Comparison of ENCODE assay signal across 7 mouse cellular contexts in genomic region chr7:19005417-19006121, GRCm38 (mm10). TPM values are rescaled to one million over a fixed set of nuclear protein-coding genes. Genes with fewer than 3 reads are reported as not detected.
DNase-seq lines count a peak whose midpoint lies in the region; ATAC-seq and TF ChIP-seq lines count a peak whose summit lies in the region.

No protein-coding gene starts in this region.

- no peaks in the 10 kb centered on the region for H3K27me3 ChIP-seq in lung, embryonic 15.5 days
- no peaks in the 10 kb centered on the region for H3K27me3 ChIP-seq in forebrain, embryonic 13.5 days
- no peaks in the 10 kb centered on the region for H3K27me3 ChIP-seq in limb, embryonic 14.5 days (ENCODE audit: control insufficient read depth, insufficient read depth, low read length)
- no peaks in the 10 kb centered on the region for H3K27me3 ChIP-seq in stomach, embryonic 15.5 days (replicated peaks)

- peak overlapping the region; percentile 94 for H3K4me2 ChIP-seq in lung, embryonic 15.5 days
- peak overlapping the region; percentile 100 for H3K4me2 ChIP-seq in forebrain, embryonic 13.5 days
- peak overlapping the region; percentile 97 for H3K4me2 ChIP-seq in limb, embryonic 14.5 days (replicated peaks; ENCODE audit: low read depth, low read length, severe bottlenecking)
- H3K4me2 ChIP-seq in stomach, embryonic 15.5 days: peak overlapping the region; percentile 95

- H3K36me3 ChIP-seq in lung, embryonic 15.5 days: peaks cover 23% of the 10 kb centered on the region
- peaks cover 35% of the 10 kb centered on the region for H3K36me3 ChIP-seq in forebrain, embryonic 13.5 days (ENCODE audit: poor library complexity, severe bottlenecking)
- H3K36me3 ChIP-seq in limb, embryonic 14.5 days (ENCODE audit: control insufficient read depth, insufficient read depth, low read length): peaks cover 38% of the 10 kb centered on the region
- H3K36me3 ChIP-seq in stomach, embryonic 15.5 days: peaks cover 15% of the 10 kb centered on the region

- 63% methylated on average over 34 of the region's 34 CpGs for WGBS in lung, embryonic 15.5 days
- 83% methylated on average over 30 of the region's 34 CpGs for WGBS in forebrain, embryonic 13.5 days
- WGBS in limb, embryonic 14.5 days: 83% methylated on average over 34 of the region's 34 CpGs
- 67% methylated on average over 34 of the region's 34 CpGs for WGBS in stomach, embryonic 15.5 days

- DNase-seq in lung, postnatal 25 days (ENCODE audit: low spot score): no peak
- DNase-seq in limb, embryonic 14.5 days (ENCODE audit: low spot score): no peak
- no peak for DNase-seq in layer of hippocampus, postnatal 10 days (ENCODE audit: low spot score in 2 of 2)
- DNase-seq in thymus, postnatal 4 days: no peak

- peak overlapping the region; percentile 91 for H3K4me3 ChIP-seq in lung, embryonic 15.5 days
- peak overlapping the region; percentile 73 for H3K4me3 ChIP-seq in forebrain, embryonic 13.5 days
- peak overlapping the region; percentile 92 for H3K4me3 ChIP-seq in limb, embryonic 14.5 days (replicated peaks; ENCODE audit: low read length)
- H3K4me3 ChIP-seq in stomach, embryonic 15.5 days (replicated peaks): peak overlapping the region; percentile 86

- H3K9me3 ChIP-seq in lung, embryonic 15.5 days: no peaks in the 10 kb centered on the region
- H3K9me3 ChIP-seq in forebrain, embryonic 13.5 days (replicated peaks): no peaks in the 10 kb centered on the region
- no peaks in the 10 kb centered on the region for H3K9me3 ChIP-seq in limb, embryonic 14.5 days (ENCODE audit: control insufficient read depth, low read length)
- no peaks in the 10 kb centered on the region for H3K9me3 ChIP-seq in stomach, embryonic 15.5 days

- no peak for TF ChIP-seq POLR2A in limb, embryonic 14.5 days (IDR thresholded peaks at IDR 0.05; ENCODE audit: borderline replicate concordance, extremely low read depth, insufficient read depth, insufficient read length)

- H3K4me1 ChIP-seq in lung, embryonic 15.5 days: peaks cover 64% of the 10 kb centered on the region
- H3K4me1 ChIP-seq in forebrain, embryonic 13.5 days: peaks cover 42% of the 10 kb centered on the region
- peaks cover 34% of the 10 kb centered on the region for H3K4me1 ChIP-seq in limb, embryonic 14.5 days (ENCODE audit: control insufficient read depth, insufficient read depth, low read length)
- peaks cover 62% of the 10 kb centered on the region for H3K4me1 ChIP-seq in stomach, embryonic 15.5 days

- no peak for ATAC-seq in lung, embryonic 15.5 days (ENCODE audit: borderline replicate concordance, extremely low read depth, low FRiP score, low TSS enrichment)
- no peak for ATAC-seq in forebrain, embryonic 13.5 days
- ATAC-seq in limb, embryonic 14.5 days (ENCODE audit: low FRiP score, low read depth): no peak
- no peak for ATAC-seq in stomach, embryonic 15.5 days (ENCODE audit: insufficient read depth, low FRiP score, low read depth)

- peak overlapping the region; percentile 93 for H3K9ac ChIP-seq in lung, embryonic 15.5 days
- peak overlapping the region; percentile 88 for H3K9ac ChIP-seq in forebrain, embryonic 13.5 days
- H3K9ac ChIP-seq in limb, embryonic 14.5 days (ENCODE audit: low read depth, low read length, severe bottlenecking): 0 out of 2 replicates have a peak overlapping the region, but pooled peaks have one; percentile 88
- peak overlapping the region; percentile 84; the same call in 1 of the 2 replicates for H3K9ac ChIP-seq in stomach, embryonic 15.5 days

- no peak overlapping the region for H3K27ac ChIP-seq in lung, embryonic 15.5 days
- no peak overlapping the region for H3K27ac ChIP-seq in forebrain, embryonic 13.5 days
- H3K27ac ChIP-seq in limb, embryonic 14.5 days (replicated peaks; ENCODE audit: low read depth, low read length): no peak overlapping the region
- H3K27ac ChIP-seq in stomach, embryonic 15.5 days: no peak overlapping the region

RNA-seq across cellular contexts. Expression of gene Irf2bp1, which starts 1.7 kb away (rescaled TPM):
- 23.5 and 25.2 TPM in 2 replicates for polyA plus RNA-seq in lung, embryonic 15.5 days (2015; fragmentation: Nextera tagmentation; extraction: Ambion mirVana)
- 22.1 and 23.3 TPM in 2 replicates for polyA plus RNA-seq in forebrain, embryonic 13.5 days (2015; fragmentation: Nextera tagmentation; extraction: Ambion mirVana)
- 36.1 and 46.8 TPM in 2 replicates for polyA plus RNA-seq in limb, embryonic 14.5 days (2012; rRNA removed)
- 34.2 and 37.3 TPM in 2 replicates for polyA plus RNA-seq in limb, embryonic 14.5 days (2014; fragmentation: Nextera tagmentation; extraction: Ambion mirVana)
- 23.5 and 28.0 TPM in 2 replicates for polyA plus RNA-seq in stomach, embryonic 15.5 days (2015; fragmentation: Nextera tagmentation; extraction: Ambion mirVana)
- 10 to 100 TPM; 45.5 to 49.7 TPM for total RNA-seq in layer of hippocampus, postnatal 10 days (2021)

RNA-seq across cellular contexts. Expression of gene Mypop, which starts 14.5 kb away (rescaled TPM):
- polyA plus RNA-seq in lung, embryonic 15.5 days (2015; fragmentation: Nextera tagmentation; extraction: Ambion mirVana): 3.0 and 3.6 TPM in 2 replicates
- polyA plus RNA-seq in forebrain, embryonic 13.5 days (2015; fragmentation: Nextera tagmentation; extraction: Ambion mirVana): 2.8 TPM in 2 replicates
- 13.6 and 19.3 TPM in 2 replicates for polyA plus RNA-seq in limb, embryonic 14.5 days (2012; rRNA removed)
- 5.3 and 5.7 TPM in 2 replicates for polyA plus RNA-seq in limb, embryonic 14.5 days (2014; fragmentation: Nextera tagmentation; extraction: Ambion mirVana)
- 2.8 and 3.7 TPM in 2 replicates for polyA plus RNA-seq in stomach, embryonic 15.5 days (2015; fragmentation: Nextera tagmentation; extraction: Ambion mirVana)
- 10 to 100 TPM; 28.0 to 29.1 TPM for total RNA-seq in layer of hippocampus, postnatal 10 days (2021)

RNA-seq across cellular contexts. Expression of gene Foxa3, which starts 17.8 kb away (rescaled TPM):
- polyA plus RNA-seq in lung, embryonic 15.5 days (2015; fragmentation: Nextera tagmentation; extraction: Ambion mirVana): 2.2 and 2.4 TPM in 2 replicates
- not detected in 2 replicates for polyA plus RNA-seq in forebrain, embryonic 13.5 days (2015; fragmentation: Nextera tagmentation; extraction: Ambion mirVana)
- polyA plus RNA-seq in limb, embryonic 14.5 days (2012; rRNA removed): 5.3 and 6.7 TPM in 2 replicates
- 3.1 and 3.2 TPM in 2 replicates for polyA plus RNA-seq in limb, embryonic 14.5 days (2014; fragmentation: Nextera tagmentation; extraction: Ambion mirVana)
- polyA plus RNA-seq in stomach, embryonic 15.5 days (2015; fragmentation: Nextera tagmentation; extraction: Ambion mirVana): 30.2 and 32.7 TPM in 2 replicates
- total RNA-seq in layer of hippocampus, postnatal 10 days (2021): not detected

RNA-seq across cellular contexts. Expression of gene Nanos2, which starts 18.4 kb away (rescaled TPM):
- polyA plus RNA-seq in lung, embryonic 15.5 days (2015; fragmentation: Nextera tagmentation; extraction: Ambion mirVana): not detected in 2 replicates
- 0.68 and 0.69 TPM in 2 replicates for polyA plus RNA-seq in forebrain, embryonic 13.5 days (2015; fragmentation: Nextera tagmentation; extraction: Ambion mirVana)
- polyA plus RNA-seq in limb, embryonic 14.5 days (2012; rRNA removed): 0.06 TPM in 1 of 2 replicates, not detected in the other
- polyA plus RNA-seq in limb, embryonic 14.5 days (2014; fragmentation: Nextera tagmentation; extraction: Ambion mirVana): not detected in 2 replicates
- not detected in 2 replicates for polyA plus RNA-seq in stomach, embryonic 15.5 days (2015; fragmentation: Nextera tagmentation; extraction: Ambion mirVana)
- 1 to 10 TPM in 1 of 2 experiments, under 1 TPM in 1; 0.91 to 1.3 TPM for total RNA-seq in layer of hippocampus, postnatal 10 days (2021)

RNA-seq across cellular contexts. Expression of gene Sympk, which starts 18.6 kb away (rescaled TPM):
- 34.3 and 34.6 TPM in 2 replicates for polyA plus RNA-seq in lung, embryonic 15.5 days (2015; fragmentation: Nextera tagmentation; extraction: Ambion mirVana)
- polyA plus RNA-seq in forebrain, embryonic 13.5 days (2015; fragmentation: Nextera tagmentation; extraction: Ambion mirVana): 34.3 and 36.7 TPM in 2 replicates
- polyA plus RNA-seq in limb, embryonic 14.5 days (2012; rRNA removed): 97.0 and 113 TPM in 2 replicates
- polyA plus RNA-seq in limb, embryonic 14.5 days (2014; fragmentation: Nextera tagmentation; extraction: Ambion mirVana): 23.0 and 27.5 TPM in 2 replicates
- 28.1 and 32.3 TPM in 2 replicates for polyA plus RNA-seq in stomach, embryonic 15.5 days (2015; fragmentation: Nextera tagmentation; extraction: Ambion mirVana)
- total RNA-seq in layer of hippocampus, postnatal 10 days (2021): 10 to 100 TPM; 88.4 to 90.2 TPM
